Mouse (Mus musculus) forebrain, embryonic 14.5 days (tissue): ENCODE measurements around the gene Tbc1d10a. TPM values are rescaled to one million over a fixed set of nuclear protein-coding genes. Genes with fewer than 3 reads are reported as not detected.

ENCODE experiments used
- ATAC-seq: fragments of 200-750 bp; cut with Nextera tagmentation; 2 replicates; pipeline ENCODE4 v1.8.0; 2017; ENCODE audit warnings: mild to moderate bottlenecking, moderate library complexity
- DNase-seq: peaks from one replicate; pipeline ENCODE4 v3.0.0-alpha.2; 2015; ENCODE audit warnings: low spot score
- H3K27ac ChIP-seq: fragments of 300-500 bp; sonication (generic); 2 replicates; pipeline ENCODE4 v1.5.1; 2014; ENCODE audit warnings: low read depth, mild to moderate bottlenecking, control low read depth, low read length, moderate library complexity
- H3K27me3 ChIP-seq: fragments of 300-500 bp; sonication (generic); replicated peaks from 2 replicates; pipeline ENCODE4 v1.6.1; 2014; ENCODE audit warnings: low read length, control low read depth, mixed read lengths; ENCODE audit not compliant: control insufficient read depth, insufficient read depth
- H3K36me3 ChIP-seq: fragments of 300-500 bp; sonication (generic); 2 replicates; pipeline ENCODE4 v1.6.1; 2014; ENCODE audit warnings: low read length, control low read depth; ENCODE audit not compliant: control insufficient read depth, insufficient read depth
- H3K4me1 ChIP-seq: fragments of 300-500 bp; sonication (generic); 2 replicates; pipeline ENCODE4 v1.6.1; 2014; ENCODE audit warnings: antibody characterized with exemption, low read length, control low read depth; ENCODE audit not compliant: control insufficient read depth, insufficient read depth
- H3K4me2 ChIP-seq: fragments of 300-500 bp; sonication (generic); 2 replicates; pipeline ENCODE4 v1.6.1; 2014; ENCODE audit warnings: mild to moderate bottlenecking, control low read depth, low read length
- H3K4me3 ChIP-seq: fragments of 300-500 bp; sonication (generic); 2 replicates; pipeline ENCODE4 v1.5.1; 2014; ENCODE audit warnings: low read depth, low read length, control low read depth
- H3K9ac ChIP-seq: fragments of 300-500 bp; sonication (generic); 2 replicates; pipeline ENCODE4 v1.6.1; 2014; ENCODE audit warnings: mild to moderate bottlenecking, low read length, control low read depth, moderate library complexity
- H3K9me3 ChIP-seq: fragments of 300-500 bp; sonication (generic); replicated peaks from 2 replicates; pipeline ENCODE4 v1.6.1; 2016; ENCODE audit warnings: low read length, control low read depth, mixed read lengths; ENCODE audit not compliant: control insufficient read depth
- WGBS: fragments of 180-500 bp; shearing (Covaris S2); extraction: QIAGEN DNeasy Blood & Tissue Kit; methylation state at CpG from one replicate; pipeline ENCODE4 v1.1.7; 2014; 5-methylcytosine and 5-hydroxymethylcytosine counted together
- polyA plus RNA-seq: library from polyadenylated mRNA; unstranded; fragments of >200 nt; fragmentation: Nextera tagmentation; extraction: Ambion mirVana; gene quantifications from 2 replicates; pipeline ENCODE4 v1.2.1, GENCODE M21; 2014

Gene Tbc1d10a
- polyA plus RNA-seq, result 13.3 and 18.3 TPM in 2 replicates

DNA sequence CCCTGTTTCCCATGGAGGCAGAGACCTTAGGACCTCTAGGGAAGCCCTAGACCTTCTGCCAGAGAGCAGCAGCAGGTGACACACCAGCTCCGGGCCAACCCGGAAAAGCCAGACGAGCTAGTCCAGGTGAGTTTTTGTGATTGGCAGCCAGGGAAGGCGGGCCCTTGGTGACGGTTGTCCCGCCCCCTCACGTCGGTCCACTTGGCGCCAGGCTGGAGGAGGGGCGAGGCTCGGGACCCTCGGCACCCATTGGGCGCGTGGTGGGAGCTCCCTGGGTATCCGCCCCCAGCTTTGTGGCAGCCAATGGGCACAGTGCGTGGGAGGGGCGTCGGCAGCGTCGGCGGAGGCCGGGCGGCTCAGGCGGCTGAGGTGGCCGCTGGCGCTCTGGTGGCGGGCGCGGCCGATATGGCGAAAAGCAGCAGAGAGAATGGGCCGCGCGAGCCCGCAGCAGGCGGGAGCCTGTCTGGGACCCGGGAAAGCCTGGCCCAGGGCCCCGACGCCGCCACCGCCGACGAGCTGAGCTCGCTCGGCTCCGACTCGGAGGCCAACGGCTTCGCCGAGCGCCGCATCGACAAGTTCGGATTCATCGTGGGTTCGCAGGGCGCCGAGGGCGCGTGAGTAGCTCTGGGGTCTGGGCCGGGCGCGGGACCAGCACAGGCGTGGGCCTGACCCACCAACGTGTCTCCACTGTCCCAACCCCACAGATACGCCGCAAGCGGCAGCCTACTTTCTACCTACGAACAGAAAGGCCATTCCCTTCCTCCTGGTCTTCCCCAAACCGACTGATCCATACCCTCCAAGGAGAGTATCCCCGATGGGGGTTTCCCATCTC, at the start of gene Tbc1d10a:
TSS of gene Tbc1d10a (plus strand) at position 304 of the 832 bp plus-strand sequence.
- DNase-seq (peak; percentile 99), ATAC-seq (peak; percentile 99)
- H3K36me3 ChIP-seq, result peaks cover 16% of the 10 kb centered on the region
- H3K9me3 ChIP-seq, result no peaks in the 10 kb centered on the region
- peaks cover 4% of the 10 kb centered on the region for H3K4me1 ChIP-seq
- H3K27me3 ChIP-seq, result no peaks in the 10 kb centered on the region
- H3K4me3 ChIP-seq, result peak within 1 kb of the TSS; percentile 73
- WGBS, result under 1% methylated on average over 56 of the region's 71 CpGs
- H3K27ac ChIP-seq, result peak within 1 kb of the TSS; percentile 33; the same call in 1 of the 2 replicates
- H3K9ac ChIP-seq, result peak within 1 kb of the TSS; percentile 86
- peak within 1 kb of the TSS; percentile 89 for H3K4me2 ChIP-seq

DNA sequence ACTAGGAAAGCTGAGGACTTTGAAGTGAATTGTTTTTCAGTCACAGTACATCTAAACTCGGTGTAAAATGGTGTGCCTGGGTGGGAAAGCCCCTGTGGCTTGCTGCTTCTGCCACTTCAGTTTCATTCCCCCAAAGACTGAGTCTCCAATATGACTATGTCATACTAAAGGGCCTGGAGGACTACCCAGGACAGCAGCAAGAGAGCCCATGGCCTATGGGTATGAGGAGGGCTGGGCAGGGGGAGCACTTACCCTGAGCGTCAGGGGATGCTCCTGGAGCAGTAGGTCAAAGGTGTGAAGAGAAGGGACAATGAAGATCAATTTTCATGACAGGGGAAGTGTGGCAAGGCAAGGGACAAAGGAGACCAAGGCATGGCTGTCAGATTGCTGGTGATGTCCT, 47.6 kb upstream of the Tbc1d10a start:
- Histone ChIP-seq H3K4me2 (no peak overlapping the region), H3K9ac (no peak overlapping the region), H3K27me3 (no peaks in the 10 kb centered on the region), H3K4me1 (peaks cover 11% of the 10 kb centered on the region; the same call in 1 of the 2 replicates), H3K4me3 (no peak overlapping the region), H3K9me3 (no peaks in the 10 kb centered on the region), H3K36me3 (peaks cover 63% of the 10 kb centered on the region), H3K27ac (no peak overlapping the region)
- DNase-seq (no peak), ATAC-seq (no peak)
- 78% methylated on average over 2 of the region's 2 CpGs for WGBS

DNA sequence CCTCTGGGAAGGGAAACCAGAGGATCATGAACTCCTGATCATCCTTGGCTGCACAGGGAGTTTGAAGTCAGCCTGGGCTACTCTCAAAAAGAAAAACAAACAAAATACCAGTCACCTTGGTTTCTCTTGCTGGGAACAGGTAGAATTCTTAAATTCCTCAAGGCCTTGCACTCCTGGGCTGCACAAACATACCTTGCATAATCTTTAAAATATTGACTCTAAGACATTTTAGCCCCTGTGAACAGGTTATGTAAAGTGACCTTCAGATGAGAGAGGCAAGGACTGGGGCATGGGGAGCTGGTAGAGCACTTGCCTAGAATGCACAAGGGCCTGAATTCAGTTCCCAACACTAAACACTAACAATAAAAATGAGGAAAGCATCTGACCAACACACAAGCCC, 45.1 kb upstream of the Tbc1d10a start:
- Histone ChIP-seq H3K27me3 (no peaks in the 10 kb centered on the region), H3K27ac (no peak overlapping the region), H3K4me1 (peaks cover 4% of the 10 kb centered on the region; the same call in 1 of the 2 replicates), H3K36me3 (peaks cover 73% of the 10 kb centered on the region), H3K9me3 (no peaks in the 10 kb centered on the region), H3K4me2 (no peak overlapping the region), H3K4me3 (no peak overlapping the region), H3K9ac (no peak overlapping the region)
- DNase-seq, result no peak
- ATAC-seq, result no peak

DNA sequence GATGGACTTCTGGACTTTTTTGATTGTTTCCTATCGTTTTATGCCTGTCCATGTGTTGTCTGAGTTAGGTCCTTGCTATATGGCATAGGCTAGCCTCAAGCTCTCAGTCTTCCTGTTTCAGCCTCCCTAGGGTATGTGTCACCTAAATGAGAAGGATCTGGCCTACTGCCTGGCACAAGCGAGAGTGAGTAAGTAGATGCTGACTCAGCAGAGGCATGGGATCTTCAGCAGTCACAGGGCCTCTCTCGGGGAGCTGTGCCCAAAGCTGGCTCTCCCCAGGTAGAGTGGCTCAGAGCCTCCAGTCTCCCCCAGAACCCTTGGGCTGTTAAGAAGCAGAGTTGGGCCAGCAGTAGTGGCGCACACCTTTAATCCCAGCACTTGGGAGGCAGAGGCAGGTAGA, 44.2 kb upstream of the Tbc1d10a start:
- 88% methylated on average over 4 of the region's 4 CpGs for WGBS
- H3K9me3 ChIP-seq, result no peaks in the 10 kb centered on the region

DNA sequence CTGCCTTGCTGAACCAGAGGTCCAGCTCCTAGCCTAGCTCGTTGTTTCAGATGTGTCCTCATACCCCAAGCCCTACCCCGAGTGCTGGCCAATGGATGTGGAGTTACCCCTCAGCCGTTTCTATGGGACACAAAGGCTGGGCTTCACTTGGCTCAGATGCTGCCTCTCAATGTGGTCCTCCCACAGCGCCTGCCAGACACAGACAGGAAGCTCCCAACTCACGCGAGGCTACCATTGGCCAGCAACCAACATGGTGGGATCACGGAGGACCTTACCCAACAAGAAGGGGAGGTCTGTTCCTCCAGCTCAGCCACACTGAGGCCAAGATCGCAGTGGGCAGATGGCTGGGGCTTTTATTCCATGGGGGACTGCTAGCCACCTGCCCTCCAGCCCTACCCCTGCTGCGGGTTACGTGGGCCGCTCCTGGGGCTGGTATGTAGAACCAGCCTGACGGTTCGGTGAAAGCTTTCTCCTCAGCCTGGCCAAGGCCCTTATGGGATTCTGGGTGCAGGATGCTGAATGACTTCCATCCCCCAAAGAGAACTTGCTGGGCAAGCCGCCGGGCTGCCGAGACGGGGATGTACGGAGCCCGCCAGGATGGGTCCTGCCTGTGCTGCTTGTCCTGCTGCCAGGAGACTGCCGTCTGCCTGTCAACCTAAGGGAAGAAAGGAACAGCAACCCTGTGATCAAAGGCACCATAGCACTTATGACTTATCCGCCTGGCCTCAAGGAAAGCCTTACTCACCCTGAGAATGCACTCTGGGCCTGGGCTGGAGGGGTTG, 43.1 kb upstream of the Tbc1d10a start:
- ATAC-seq (no peak), DNase-seq (no peak)
- no peak overlapping the region for H3K4me2 ChIP-seq
- H3K9me3 ChIP-seq, result no peaks in the 10 kb centered on the region
- 92% methylated on average over 21 of the region's 21 CpGs for WGBS
- no peak overlapping the region for H3K4me3 ChIP-seq
- no peaks in the 10 kb centered on the region for H3K4me1 ChIP-seq
- H3K36me3 ChIP-seq, result peaks cover 64% of the 10 kb centered on the region
- H3K9ac ChIP-seq, result no peak overlapping the region
- no peak overlapping the region for H3K27ac ChIP-seq
- H3K27me3 ChIP-seq, result no peaks in the 10 kb centered on the region

More for the DNA sequence above, 44.2 kb upstream of the Tbc1d10a start:
- H3K27me3 ChIP-seq, result no peaks in the 10 kb centered on the region
- no peak overlapping the region for H3K27ac ChIP-seq
- H3K36me3 ChIP-seq, result peaks cover 73% of the 10 kb centered on the region
- no peaks in the 10 kb centered on the region for H3K4me1 ChIP-seq
- no peak overlapping the region for H3K4me2 ChIP-seq
- no peak overlapping the region for H3K4me3 ChIP-seq
- ATAC-seq (no peak), DNase-seq (no peak)
- H3K9ac ChIP-seq, result no peak overlapping the region

DNA sequence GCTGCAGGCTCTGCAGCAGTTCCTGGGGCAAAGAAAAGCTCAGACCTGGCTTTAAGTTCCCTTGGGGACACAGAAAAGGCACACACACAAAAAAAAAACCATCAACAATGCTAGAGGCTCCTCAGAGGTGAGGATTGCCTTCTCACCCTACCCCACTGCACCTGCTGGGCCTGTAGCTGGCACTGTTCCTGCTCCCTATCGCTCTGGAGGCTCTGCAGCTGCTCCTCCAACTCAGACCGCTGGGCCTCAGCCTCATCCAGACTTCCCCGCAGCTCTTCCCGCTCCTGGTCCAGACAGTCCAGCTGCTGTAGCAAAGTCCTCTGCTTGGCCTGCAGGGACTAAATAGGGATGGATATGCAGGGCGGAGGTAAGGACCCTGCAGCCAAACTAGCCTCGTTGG, 40.2 kb upstream of the Tbc1d10a start:
- no peak overlapping the region for H3K9ac ChIP-seq
- no peaks in the 10 kb centered on the region for H3K9me3 ChIP-seq
- 78% methylated on average over 6 of the region's 6 CpGs for WGBS
- DNase-seq (no peak), ATAC-seq (no peak)
- no peak overlapping the region for H3K27ac ChIP-seq
- H3K4me1 ChIP-seq, result no peaks in the 10 kb centered on the region
- H3K4me2 ChIP-seq, result no peak overlapping the region
- H3K36me3 ChIP-seq, result peaks cover 35% of the 10 kb centered on the region
- no peak overlapping the region for H3K4me3 ChIP-seq
- H3K27me3 ChIP-seq, result no peaks in the 10 kb centered on the region

DNA sequence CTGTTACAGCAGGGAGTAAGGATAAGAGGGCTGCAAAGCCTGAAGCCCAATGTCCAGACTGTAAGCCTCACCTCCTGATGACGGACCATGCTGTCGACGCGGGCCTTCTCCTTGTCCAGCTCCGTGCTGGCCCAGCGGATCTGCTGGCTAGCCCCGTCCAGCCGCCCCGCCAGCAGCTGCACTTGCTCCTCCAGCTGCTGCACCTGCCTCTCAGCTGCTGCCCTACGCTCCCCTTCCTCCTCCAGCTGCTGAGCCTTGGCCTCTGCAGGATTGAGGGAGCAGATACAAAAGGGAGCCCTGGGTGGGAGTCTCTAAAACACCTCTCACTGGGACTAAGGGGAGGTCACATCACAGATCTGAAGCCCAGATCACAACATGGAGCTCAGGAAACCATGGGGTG, 39.5 kb upstream of the Tbc1d10a start:
- no peak for DNase-seq
- 87% methylated on average over 10 of the region's 10 CpGs for WGBS

DNA sequence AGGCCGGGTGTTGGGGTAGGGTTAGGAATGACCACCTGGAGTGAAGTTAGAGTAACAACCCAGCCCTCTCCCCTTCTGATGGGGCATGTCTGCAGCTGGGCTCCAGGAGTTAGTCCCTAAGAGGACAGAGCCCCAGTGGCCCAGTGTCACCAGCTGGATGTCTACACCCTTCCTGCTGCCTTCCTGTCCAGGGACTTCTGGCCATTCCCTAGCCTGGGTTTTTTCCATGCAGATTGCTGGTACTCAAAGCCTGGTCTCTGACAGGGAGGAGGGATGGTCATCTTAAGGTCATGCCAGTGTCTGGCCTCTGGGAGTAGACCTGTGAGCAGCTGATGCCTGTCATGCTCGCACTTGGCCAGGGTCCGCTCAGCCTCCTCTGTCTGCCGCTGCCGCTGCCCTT, 38.5 kb upstream of the Tbc1d10a start:
- Histone ChIP-seq H3K9me3 (no peaks in the 10 kb centered on the region), H3K27ac (no peak overlapping the region), H3K4me2 (no peak overlapping the region), H3K4me3 (no peak overlapping the region), H3K27me3 (no peaks in the 10 kb centered on the region), H3K36me3 (peaks cover 18% of the 10 kb centered on the region), H3K4me1 (no peaks in the 10 kb centered on the region), H3K9ac (no peak overlapping the region)
- DNase-seq (no peak), ATAC-seq (no peak)
- WGBS, result 88% methylated on average over 5 of the region's 5 CpGs

More for the DNA sequence above, 39.5 kb upstream of the Tbc1d10a start:
- no peak for ATAC-seq
- no peaks in the 10 kb centered on the region for H3K9me3 ChIP-seq
- H3K4me3 ChIP-seq, result no peak overlapping the region
- H3K4me1 ChIP-seq, result no peaks in the 10 kb centered on the region
- H3K27me3 ChIP-seq, result no peaks in the 10 kb centered on the region
- H3K27ac ChIP-seq, result no peak overlapping the region
- H3K36me3 ChIP-seq, result peaks cover 28% of the 10 kb centered on the region
- H3K4me2 ChIP-seq, result no peak overlapping the region
- H3K9ac ChIP-seq, result no peak overlapping the region; the same call in 1 of the 2 replicates
